Mouse (Mus musculus): Measurements from ENCODE around the gene Tmco4. TPM values are rescaled to one million over a fixed set of nuclear protein-coding genes. Genes with fewer than 3 reads are reported as not detected.

The Tmco4 gene
- polyA plus RNA-seq, 1 experiment: not detected

- no peak for TF ChIP-seq POLR2A (IDR thresholded peaks at IDR 0.05; ENCODE audit: insufficient read depth, low read depth, low read length)
- TF ChIP-seq CTCF (IDR thresholded peaks at IDR 0.05; ENCODE audit: insufficient read depth, low read depth, low read length): no peak
- Histone ChIP-seq H3K4me3 (ENCODE audit: insufficient read depth, low read depth, low read length) (no peak overlapping the region), H3K4me1 (ENCODE audit: control insufficient read depth, insufficient read depth, low read length) (0 out of 2 replicates have a peak, but pooled peaks cover 3% of the 10 kb centered on the region), H3K27ac (ENCODE audit: insufficient read depth, low read depth, low read length) (no peak overlapping the region)
- 32% methylated on average over 15 of the region's 15 CpGs for WGBS
These were observed 29.0 kb upstream of the Tmco4 start for GRCm38 (mm10) chr4:138943730-138944129.

GRCm38 (mm10) chr4:138948257-138948656 lies 24.4 kb upstream of the Tmco4 start:
- no peak overlapping the region for H3K27ac ChIP-seq (ENCODE audit: insufficient read depth, low read depth, low read length)
- TF ChIP-seq CTCF (IDR thresholded peaks at IDR 0.05; ENCODE audit: insufficient read depth, low read depth, low read length) (no peak), POLR2A (IDR thresholded peaks at IDR 0.05; ENCODE audit: insufficient read depth, low read depth, low read length) (no peak)
- H3K4me1 ChIP-seq (ENCODE audit: control insufficient read depth, insufficient read depth, low read length): 0 out of 2 replicates have a peak, but pooled peaks cover 3% of the 10 kb centered on the region
- no peak overlapping the region for H3K4me3 ChIP-seq (ENCODE audit: insufficient read depth, low read depth, low read length)
- 89% methylated on average over 2 of the region's 2 CpGs for WGBS

- H3K27ac ChIP-seq (ENCODE audit: insufficient read depth, low read depth, low read length): no peak overlapping the region
These were observed 14.1 kb upstream of the Tmco4 start for GRCm38 (mm10) chr4:138958612-138959011.

GRCm38 (mm10) chr4:138959120-138959519 lies 13.6 kb upstream of the Tmco4 start:
- 69% methylated on average over 15 of the region's 15 CpGs for whole genome bisulfite sequencing
- Histone ChIP-seq H3K27ac (ENCODE audit: insufficient read depth, low read depth, low read length) (no peak overlapping the region), H3K4me1 (ENCODE audit: control insufficient read depth, insufficient read depth, low read length) (no peaks in the 10 kb centered on the region), H3K4me3 (ENCODE audit: insufficient read depth, low read depth, low read length) (no peak overlapping the region)
- TF ChIP-seq POLR2A (IDR thresholded peaks at IDR 0.05; ENCODE audit: insufficient read depth, low read depth, low read length): no peak
- TF ChIP-seq CTCF (IDR thresholded peaks at IDR 0.05; ENCODE audit: insufficient read depth, low read depth, low read length): no peak

More at GRCm38 (mm10) chr4:138958612-138959011, 14.1 kb upstream of the Tmco4 start:
- 80% methylated on average over 9 of the region's 9 CpGs for WGBS
- Histone ChIP-seq H3K4me1 (ENCODE audit: control insufficient read depth, insufficient read depth, low read length) (no peaks in the 10 kb centered on the region), H3K4me3 (ENCODE audit: insufficient read depth, low read depth, low read length) (no peak overlapping the region)
- TF ChIP-seq POLR2A (IDR thresholded peaks at IDR 0.05; ENCODE audit: insufficient read depth, low read depth, low read length) (no peak), CTCF (IDR thresholded peaks at IDR 0.05; ENCODE audit: insufficient read depth, low read depth, low read length) (no peak)

- no peak for TF ChIP-seq POLR2A (IDR thresholded peaks at IDR 0.05; ENCODE audit: insufficient read depth, low read depth, low read length)
- no peak for TF ChIP-seq CTCF (IDR thresholded peaks at IDR 0.05; ENCODE audit: insufficient read depth, low read depth, low read length)
- no peak overlapping the region for H3K27ac ChIP-seq (ENCODE audit: insufficient read depth, low read depth, low read length)
- WGBS: 71% methylated on average over 7 of the region's 7 CpGs
- H3K4me3 ChIP-seq (ENCODE audit: insufficient read depth, low read depth, low read length): no peak overlapping the region
- no peaks in the 10 kb centered on the region for H3K4me1 ChIP-seq (ENCODE audit: control insufficient read depth, insufficient read depth, low read length)
These were observed 12.8 kb upstream of the Tmco4 start for GRCm38 (mm10) chr4:138959926-138960325.

- Histone ChIP-seq H3K4me3 (ENCODE audit: insufficient read depth, low read depth, low read length) (no peak overlapping the region), H3K27ac (ENCODE audit: insufficient read depth, low read depth, low read length) (no peak overlapping the region), H3K4me1 (ENCODE audit: control insufficient read depth, insufficient read depth, low read length) (no peaks in the 10 kb centered on the region)
- no peak for TF ChIP-seq POLR2A (IDR thresholded peaks at IDR 0.05; ENCODE audit: insufficient read depth, low read depth, low read length)
- no peak for TF ChIP-seq CTCF (IDR thresholded peaks at IDR 0.05; ENCODE audit: insufficient read depth, low read depth, low read length)
- 93% methylated on average over 5 of the region's 5 CpGs for WGBS
These were observed 10.0 kb upstream of the Tmco4 start for GRCm38 (mm10) chr4:138962719-138963118.

GRCm38 (mm10) chr4:138965871-138966270 lies 6.8 kb upstream of the Tmco4 start:
- Histone ChIP-seq H3K27ac (ENCODE audit: insufficient read depth, low read depth, low read length) (no peak overlapping the region), H3K4me3 (ENCODE audit: insufficient read depth, low read depth, low read length) (no peak overlapping the region), H3K4me1 (ENCODE audit: control insufficient read depth, insufficient read depth, low read length) (no peaks in the 10 kb centered on the region)
- WGBS: 85% methylated on average over 5 of the region's 5 CpGs
- TF ChIP-seq POLR2A (IDR thresholded peaks at IDR 0.05; ENCODE audit: insufficient read depth, low read depth, low read length) (no peak), CTCF (IDR thresholded peaks at IDR 0.05; ENCODE audit: insufficient read depth, low read depth, low read length) (no peak)

GRCm38 (mm10) chr4:138966866-138967265 lies 5.8 kb upstream of the Tmco4 start, which contains the start of gene Rnf186:
Gene Rnf186, plus strand, starts transcription at chr4:138967112.
- TF ChIP-seq POLR2A (IDR thresholded peaks at IDR 0.05; ENCODE audit: insufficient read depth, low read depth, low read length): no peak
- no peak for TF ChIP-seq CTCF (IDR thresholded peaks at IDR 0.05; ENCODE audit: insufficient read depth, low read depth, low read length)
- no peaks in the 10 kb centered on the region for H3K4me1 ChIP-seq (ENCODE audit: control insufficient read depth, insufficient read depth, low read length)
- WGBS: 98% methylated on average over 13 of the region's 13 CpGs
- no peak within 1 kb of the TSS for H3K4me3 ChIP-seq (ENCODE audit: insufficient read depth, low read depth, low read length)
- H3K27ac ChIP-seq (ENCODE audit: insufficient read depth, low read depth, low read length): no peak within 1 kb of the TSS

GRCm38 (mm10) chr4:138967485-138967884 lies 5.2 kb upstream of the Tmco4 start:
- no peak for TF ChIP-seq CTCF (IDR thresholded peaks at IDR 0.05; ENCODE audit: insufficient read depth, low read depth, low read length)
- no peak for TF ChIP-seq POLR2A (IDR thresholded peaks at IDR 0.05; ENCODE audit: insufficient read depth, low read depth, low read length)
- H3K4me1 ChIP-seq (ENCODE audit: control insufficient read depth, insufficient read depth, low read length): peaks cover 5% of the 10 kb centered on the region
- no peak overlapping the region for H3K4me3 ChIP-seq (ENCODE audit: insufficient read depth, low read depth, low read length)
- H3K27ac ChIP-seq (ENCODE audit: insufficient read depth, low read depth, low read length): no peak overlapping the region
- 93% methylated on average over 15 of the region's 15 CpGs for WGBS

Data from olfactory bulb, adult 2 months (tissue).